Mouse (Mus musculus) NIH3T3 (cell line): ENCODE data around the gene Ace3.

Experiments used
- DNase-seq: peaks from one replicate; pipeline ENCODE4 v3.0.0-alpha.2; 2012; ENCODE audit warnings: low read depth

Gene Ace3

DNA sequence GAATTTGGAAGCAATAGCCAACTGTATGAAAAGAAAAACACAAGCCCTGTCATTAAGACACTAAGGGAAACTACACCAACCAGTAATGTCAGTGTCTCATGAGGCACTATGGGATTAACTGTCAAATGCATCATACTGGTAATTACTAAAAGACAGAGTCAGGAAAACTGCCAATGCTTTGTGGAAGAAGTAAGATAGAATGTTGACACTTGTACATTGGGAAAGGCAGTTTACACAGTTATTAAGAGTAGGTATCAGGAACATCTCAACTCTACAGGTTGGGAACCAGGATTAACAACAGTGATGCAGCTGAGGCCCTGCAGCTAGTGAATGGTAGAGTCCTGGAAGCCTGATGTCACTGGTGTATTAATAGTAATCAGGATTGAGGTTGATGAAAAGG, 49.9 kb downstream of the Ace3 start:
- DNase-seq, result no peak

DNA sequence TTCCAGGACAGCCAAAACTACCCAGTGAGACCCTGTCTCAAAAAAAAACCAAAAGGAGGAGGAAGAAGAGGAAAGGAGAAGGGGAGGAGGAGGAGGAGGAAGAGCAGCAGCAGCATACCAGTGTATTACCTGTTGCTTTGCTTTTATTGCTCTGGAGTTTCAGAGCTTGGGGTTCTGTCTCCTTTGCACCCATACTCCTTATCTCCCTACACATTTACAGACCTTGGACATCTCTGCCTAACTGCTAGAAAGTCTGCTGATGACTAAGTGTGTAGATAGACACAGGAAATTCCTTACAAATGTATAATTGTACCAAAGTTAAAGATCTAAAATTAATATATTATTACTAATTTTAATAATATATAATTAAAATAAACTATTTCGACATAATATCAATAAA, 50.8 kb downstream of the Ace3 start:
- no peak for DNase-seq

DNA sequence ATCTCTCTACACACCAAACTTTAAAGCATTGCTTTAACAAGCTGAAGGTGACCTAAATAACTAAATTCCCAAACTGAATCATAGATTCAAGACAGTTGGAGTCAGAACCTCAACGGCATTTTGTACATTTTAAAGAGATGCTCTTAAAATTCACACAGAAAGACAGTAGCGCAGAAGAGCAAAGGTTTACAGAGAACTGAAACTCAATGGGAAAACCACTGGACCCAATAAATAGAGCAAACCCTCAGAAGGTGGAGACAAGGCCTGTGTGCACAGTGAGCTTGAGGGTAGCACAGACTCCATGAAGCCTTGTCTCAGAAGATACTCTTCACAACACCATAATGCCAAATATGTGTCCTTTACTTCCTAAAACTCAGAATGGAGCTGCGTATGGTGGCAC, 51.3 kb downstream of the Ace3 start:
- no peak for DNase-seq

DNA sequence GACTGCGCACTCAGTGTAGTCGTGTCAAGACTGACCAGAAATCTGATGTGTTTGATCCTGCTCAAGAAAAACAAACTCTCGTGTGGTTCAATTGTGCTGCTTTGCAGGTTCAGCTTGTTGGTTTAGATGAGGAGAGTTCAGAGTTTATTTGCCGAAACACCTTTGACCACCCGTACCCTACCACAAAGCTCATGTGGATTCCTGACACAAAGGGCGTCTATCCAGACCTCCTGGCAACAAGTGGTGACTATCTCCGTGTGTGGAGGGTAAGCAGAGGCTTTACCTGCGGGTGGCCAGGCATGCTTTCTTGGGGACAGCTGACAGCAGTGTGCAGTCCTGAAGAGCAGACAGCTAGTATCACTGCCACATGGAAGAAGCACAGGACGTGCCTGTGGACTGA, 52.1 kb downstream of the Ace3 start:
- no peak for DNase-seq

DNA sequence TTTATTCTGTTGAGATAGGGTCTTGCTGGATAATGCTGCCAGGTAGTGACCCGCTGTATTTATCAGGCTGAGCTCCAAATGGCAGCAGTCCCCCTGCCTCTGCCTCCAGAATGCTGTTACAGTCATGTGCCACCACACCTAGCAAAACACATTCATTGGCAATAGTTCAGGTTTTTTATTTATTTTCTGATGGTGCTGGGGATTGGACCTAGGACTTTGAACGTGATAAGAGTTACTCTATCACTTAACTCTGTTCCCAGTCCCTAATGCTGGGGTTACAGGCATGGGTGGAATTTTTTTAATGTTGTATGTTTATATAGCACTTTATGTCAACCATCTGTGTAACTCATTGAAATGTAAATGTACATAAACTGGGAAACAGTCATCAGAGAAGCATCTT, 59.4 kb downstream of the Ace3 start:
- DNase-seq, result no peak

DNA sequence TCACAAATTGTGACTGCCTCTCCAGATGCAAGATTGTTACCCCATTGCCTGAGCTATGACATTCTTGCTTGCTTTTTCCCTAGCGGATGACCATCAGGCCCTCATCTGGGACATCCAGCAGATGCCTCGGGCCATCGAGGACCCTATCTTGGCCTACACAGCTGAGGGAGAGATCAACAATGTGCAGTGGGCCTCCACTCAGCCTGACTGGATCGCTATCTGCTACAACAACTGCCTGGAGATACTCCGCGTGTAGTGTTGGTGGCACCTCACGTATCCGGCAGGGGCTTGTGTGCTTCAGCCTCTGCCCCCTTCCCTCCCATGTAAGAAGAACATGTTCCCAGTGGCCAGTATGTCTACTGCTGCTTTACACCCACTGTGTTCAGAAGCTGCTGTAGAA, 60.1 kb downstream of the Ace3 start:
- no peak for DNase-seq
